Comparison of ENCODE assay signal across 8 mouse cellular contexts in the genomic region with DNA sequence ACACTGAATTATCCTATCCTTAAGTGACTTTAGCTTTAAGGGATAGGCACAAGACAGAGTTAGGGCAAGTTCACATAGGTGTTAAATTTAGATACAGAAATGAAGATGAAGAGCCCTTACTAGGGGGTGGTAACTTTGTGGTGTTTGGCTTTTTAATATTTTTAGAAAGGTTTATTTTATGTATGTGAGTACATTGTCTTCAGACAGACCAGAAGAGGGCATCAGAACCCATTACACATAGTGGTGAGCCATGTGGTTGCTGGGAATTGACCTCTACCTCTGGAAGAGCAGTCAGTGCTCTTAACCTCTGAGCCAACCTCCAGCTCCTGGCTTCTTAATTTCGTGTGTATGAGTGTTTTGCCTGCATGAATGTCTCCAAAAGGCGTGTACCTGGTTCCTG. TPM values are rescaled to one million over a fixed set of nuclear protein-coding genes. Genes with fewer than 3 reads are reported as not detected.
A peak's percentile ranks its signal among the peaks of the same experiment; 100 is the strongest.
DNase-seq lines count a peak whose midpoint lies in the region; ATAC-seq and TF ChIP-seq lines count a peak whose summit lies in the region.

No protein-coding gene starts in this region.

- 58% methylated on average over 2 of the region's 2 CpGs for WGBS in heart, adult 2 months
- WGBS in hindbrain, embryonic 15.5 days, result 72% methylated on average over 2 of the region's 2 CpGs
- WGBS in midbrain, embryonic 10.5 days, result 72% methylated on average over 2 of the region's 2 CpGs

- H3K27ac ChIP-seq in heart, adult 2 months, result no peak overlapping the region
- no peak overlapping the region for H3K27ac ChIP-seq in hindbrain, embryonic 15.5 days (replicated peaks)
- no peak overlapping the region for H3K27ac ChIP-seq in midbrain, embryonic 10.5 days (replicated peaks)

- no peak for ATAC-seq in hindbrain, embryonic 15.5 days (ENCODE audit: low FRiP score, low read depth)

- H3K9me3 ChIP-seq in hindbrain, embryonic 15.5 days, result no peaks in the 10 kb centered on the region
- H3K9me3 ChIP-seq in midbrain, embryonic 10.5 days (replicated peaks), result no peaks in the 10 kb centered on the region

- peaks cover 9% of the 10 kb centered on the region for H3K36me3 ChIP-seq in heart, adult 2 months (ENCODE audit: control insufficient read depth, insufficient read depth, low read length)
- 0 out of 2 replicates have a peak, but pooled peaks cover 12% of the 10 kb centered on the region for H3K36me3 ChIP-seq in hindbrain, embryonic 15.5 days
- peaks cover 57% of the 10 kb centered on the region for H3K36me3 ChIP-seq in midbrain, embryonic 10.5 days

- H3K79me2 ChIP-seq in heart, adult 2 months (replicated peaks; ENCODE audit: control insufficient read depth, insufficient read depth, low read length), result no peaks in the 10 kb centered on the region

- H3K9ac ChIP-seq in heart, adult 2 months (ENCODE audit: low read depth, low read length), result no peak overlapping the region
- H3K9ac ChIP-seq in hindbrain, embryonic 15.5 days, result 0 out of 2 replicates have a peak overlapping the region, but pooled peaks have one; percentile 71

- no peaks in the 10 kb centered on the region for H3K27me3 ChIP-seq in heart, adult 2 months (ENCODE audit: control insufficient read depth, insufficient read depth, low read length)
- H3K27me3 ChIP-seq in hindbrain, embryonic 15.5 days, result no peaks in the 10 kb centered on the region
- H3K27me3 ChIP-seq in midbrain, embryonic 10.5 days (ENCODE audit: low read depth, poor library complexity, severe bottlenecking), result no peaks in the 10 kb centered on the region

- TF ChIP-seq EP300 in heart, adult 2 months (IDR thresholded peaks at IDR 0.05; ENCODE audit: insufficient read depth, low read depth, low read length), result no peak

- DNase-seq in heart, adult 2 months, result no peak
- DNase-seq in heart, adult 18-20 months, result no peak
- peak; percentile 26 for DNase-seq in NIH3T3 (ENCODE audit: low read depth)
- DNase-seq in midbrain, embryonic 10.5 days (ENCODE audit: low spot score), result no peak
- DNase-seq in c-Kit-positive CD71-positive TER-119-positive erythroid progenitor cells, embryonic 14.5 days (ENCODE audit: low spot score), result no peak
- DNase-seq in urinary bladder, postnatal 10 days (ENCODE audit: low spot score), result no peak
- no peak for DNase-seq in left cerebral cortex, postnatal 14 days (ENCODE audit: low spot score in 2 of 2)

- TF ChIP-seq POLR2A in heart, adult 2 months (IDR thresholded peaks at IDR 0.05; ENCODE audit: insufficient read depth, low read depth, low read length), result no peak

- H3K4me1 ChIP-seq in heart, adult 2 months (ENCODE audit: control insufficient read depth, insufficient read depth, low read length), result peaks cover 1% of the 10 kb centered on the region; the same call in 1 of the 2 replicates
- peaks cover 27% of the 10 kb centered on the region for H3K4me1 ChIP-seq in hindbrain, embryonic 15.5 days (replicated peaks)
- H3K4me1 ChIP-seq in midbrain, embryonic 10.5 days, result peaks cover 22% of the 10 kb centered on the region

- peak overlapping the region; percentile 76 for H3K4me2 ChIP-seq in hindbrain, embryonic 15.5 days

- H3K4me3 ChIP-seq in heart, adult 2 months, result no peak overlapping the region
- peak overlapping the region; percentile 61 for H3K4me3 ChIP-seq in hindbrain, embryonic 15.5 days
- H3K4me3 ChIP-seq in midbrain, embryonic 10.5 days, result peak overlapping the region; percentile 84

- TF ChIP-seq CTCF in heart, adult 2 months (IDR thresholded peaks at IDR 0.05), result peak; percentile 22

- intact Hi-C loops in heart, adult 2 months (cut with DNase I), result loop anchor here (5.0 to 10.0 kb wide), 2 partner anchors 495 to 908 kb away; a partner anchor contains a TSS
- intact Hi-C loops in left cerebral cortex, postnatal 14 days (cut with DNase I), result loop anchor here (10.0 kb wide), 2 partner anchors 498 to 898 kb away; a partner anchor contains a TSS

RNA-seq across cellular contexts. Expression of a gene that starts 1.4 kb away (rescaled TPM):
- total RNA-seq in heart, adult 2 months (2021), result 1 to 10 TPM; 9.0 to 9.3 TPM
- 4.8 and 9.6 TPM in 2 replicates for polyA plus RNA-seq in heart, adult 2 months (2012; rRNA removed)
- total RNA-seq in heart, adult 18-20 months (2021), result 1 to 10 TPM; 7.7 to 10.0 TPM
- polyA plus RNA-seq in hindbrain, embryonic 15.5 days (2015; fragmentation: Nextera tagmentation; extraction: Ambion mirVana), result 25.6 and 25.9 TPM in 2 replicates
- 45.8 and 52.2 TPM in 2 replicates for polyA plus RNA-seq in midbrain, embryonic 10.5 days (2016; fragmentation: Nextera tagmentation; extraction: Ambion mirVana)
- total RNA-seq in left cerebral cortex, postnatal 14 days (2021), result 10 to 100 TPM; 12.2 to 14.7 TPM

RNA-seq across cellular contexts. Expression of a gene that starts 1.5 kb away (rescaled TPM):
- 10 to 100 TPM; 20.9 to 24.4 TPM for total RNA-seq in heart, adult 2 months (2021)
- 2.6 and 4.5 TPM in 2 replicates for polyA plus RNA-seq in heart, adult 2 months (2012; rRNA removed)
- total RNA-seq in heart, adult 18-20 months (2021), result 10 to 100 TPM; 20.4 to 22.5 TPM
- 45.0 and 50.1 TPM in 2 replicates for polyA plus RNA-seq in hindbrain, embryonic 15.5 days (2015; fragmentation: Nextera tagmentation; extraction: Ambion mirVana)
- 122 and 139 TPM in 2 replicates for polyA plus RNA-seq in midbrain, embryonic 10.5 days (2016; fragmentation: Nextera tagmentation; extraction: Ambion mirVana)
- 10 to 100 TPM; 18.9 to 24.2 TPM for total RNA-seq in left cerebral cortex, postnatal 14 days (2021)

RNA-seq across cellular contexts. Expression of a gene that starts 16.9 kb away (rescaled TPM):
- total RNA-seq in heart, adult 2 months (2021), result 10 to 100 TPM; 34.5 to 41.2 TPM
- polyA plus RNA-seq in heart, adult 2 months (2012; rRNA removed), result 2.2 and 5.4 TPM in 2 replicates
- 10 to 100 TPM; 34.6 to 36.6 TPM for total RNA-seq in heart, adult 18-20 months (2021)
- polyA plus RNA-seq in hindbrain, embryonic 15.5 days (2015; fragmentation: Nextera tagmentation; extraction: Ambion mirVana), result 13.6 and 13.8 TPM in 2 replicates
- 12.9 TPM in 2 replicates for polyA plus RNA-seq in midbrain, embryonic 10.5 days (2016; fragmentation: Nextera tagmentation; extraction: Ambion mirVana)
- 10 to 100 TPM; 13.7 to 15.6 TPM for total RNA-seq in left cerebral cortex, postnatal 14 days (2021)
